Mouse (Mus musculus) granulocyte monocyte progenitor cell, adult 5-6 weeks (primary cell): ENCODE data around the gene Ak9. TPM values are rescaled to one million over a fixed set of nuclear protein-coding genes. Genes with fewer than 3 reads are reported as not detected.

ENCODE experiments used
- ATAC-seq: replicated peaks from 2 replicates; pipeline ENCODE4 v1.8.0; 2016; ENCODE audit warnings: mild to moderate bottlenecking, moderate TSS enrichment, inconsistent platforms; ENCODE audit not compliant: poor library complexity, severe bottlenecking
- total RNA-seq, 2 experiments: library from RNA; stranded (forward) in 1 of 2; stranded (reverse) in 1 of 2; fragments of 200-712, 200-1000 nt in 1 of 2; fragments of >200 nt in 1 of 2; fragmentation: Nextera tagmentation in 1 of 2; gene quantifications; 2 replicates each; pipeline ENCODE4 v1.2.3; 2014 to 2017

The Ak9 gene
- total RNA-seq, 2 experiments from 2014 or later, result not detected

DNA sequence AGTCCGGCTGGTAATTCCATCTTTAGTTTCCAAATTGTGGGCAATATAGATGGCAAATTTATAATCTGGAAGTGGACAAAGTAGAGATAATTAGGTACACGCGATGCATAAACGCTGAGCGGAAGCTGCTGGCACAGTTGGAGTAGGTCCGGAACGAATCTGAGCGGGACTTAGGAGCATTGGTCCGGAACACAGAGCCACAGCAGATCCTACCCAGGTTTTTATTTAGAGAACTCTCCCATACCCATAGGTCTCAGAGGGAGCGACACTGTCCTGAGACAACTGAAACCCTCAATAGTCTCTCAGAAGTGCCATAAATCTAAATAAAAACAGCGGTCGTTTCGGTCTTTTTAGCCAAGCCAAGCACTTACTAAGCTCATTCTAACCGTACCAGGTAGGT, 145.9 kb downstream of the Ak9 start:
- peak; percentile 36; the same call in 1 of the 2 replicates for ATAC-seq

- ATAC-seq, result peak; percentile 94
Observed at GRCm38 (mm10) chr10:41450137-41450670, 146.4 kb downstream of the Ak9 start, which contains the start of gene Zbtb24. TSS of gene Zbtb24 (plus strand) at chr10:41450383.

DNA sequence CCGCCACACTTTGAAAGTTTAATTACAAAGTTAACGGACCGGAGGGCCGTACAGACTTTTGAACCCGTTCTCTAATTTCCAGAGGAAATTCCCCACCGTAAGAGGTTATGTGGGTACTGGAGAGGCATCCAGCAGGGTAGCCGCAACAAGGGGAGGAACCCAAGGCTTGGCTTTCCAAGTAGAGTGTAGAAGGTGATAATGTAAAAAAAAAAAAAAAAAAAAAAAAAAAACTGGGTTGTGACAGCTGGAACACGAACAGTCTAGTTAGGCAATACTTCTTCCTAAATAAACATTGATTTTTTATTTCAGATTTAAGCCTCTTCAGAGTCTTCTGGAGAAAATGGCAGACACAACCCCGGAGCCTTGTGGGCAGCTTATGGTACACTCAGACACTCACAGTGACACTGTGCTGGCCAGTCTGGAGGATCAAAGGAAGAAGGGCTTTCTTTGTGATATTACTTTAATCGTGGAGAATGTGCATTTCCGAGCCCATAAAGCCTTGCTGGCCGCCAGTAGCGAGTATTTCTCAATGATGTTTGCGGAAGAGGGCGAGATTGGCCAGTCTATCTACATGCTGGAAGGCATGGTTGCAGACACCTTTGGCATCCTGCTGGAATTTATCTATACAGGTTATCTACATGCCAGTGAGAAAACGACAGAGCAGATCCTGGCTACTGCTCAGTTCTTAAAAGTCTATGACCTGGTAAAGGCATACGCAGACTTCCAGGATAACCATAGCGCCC, 147.2 kb downstream of the Ak9 start:
- ATAC-seq, result no peak

GRCm38 (mm10) chr10:41451656-41452055, 147.9 kb downstream of the Ak9 start:
- ATAC-seq, result no peak

DNA sequence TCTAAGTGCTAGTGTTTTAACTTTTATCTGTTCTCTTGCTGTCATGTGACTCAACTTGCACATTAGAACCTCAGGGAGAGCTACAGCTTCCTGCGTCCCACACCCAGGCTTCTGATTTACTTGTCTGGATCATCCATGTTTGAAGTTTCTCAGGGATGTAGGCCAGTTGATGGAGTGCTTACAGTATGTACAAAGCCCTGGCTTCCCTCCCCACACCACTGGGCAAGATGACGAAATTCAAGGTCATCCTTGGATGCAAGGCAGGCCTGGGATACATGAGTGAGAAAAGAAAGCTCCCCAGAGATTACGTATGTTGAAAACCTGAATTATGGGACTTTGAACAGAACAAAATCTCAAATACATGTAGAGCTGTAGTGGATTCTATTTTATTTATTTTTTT, 149.0 kb downstream of the Ak9 start:
- no peak for ATAC-seq

DNA sequence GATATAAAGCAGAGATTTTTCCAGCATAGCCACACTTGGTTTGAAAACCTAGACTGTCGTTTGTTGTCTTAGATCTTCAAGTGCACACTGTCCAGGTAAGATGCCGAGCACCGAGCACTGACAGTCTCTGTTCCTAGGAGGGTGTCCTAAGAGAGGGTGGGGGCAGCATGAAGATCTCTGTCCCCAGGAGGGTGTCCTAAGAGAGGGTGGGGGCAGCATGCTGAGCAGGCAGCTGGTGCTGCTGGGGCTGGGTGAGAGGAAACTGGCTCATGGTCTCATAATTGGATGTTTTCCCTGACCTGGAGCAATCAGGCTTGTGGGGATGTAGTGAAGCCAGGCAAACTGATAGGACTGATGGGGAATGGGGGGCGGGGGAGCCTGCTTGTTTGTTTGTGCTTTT, 156.2 kb downstream of the Ak9 start:
- no peak for ATAC-seq

DNA sequence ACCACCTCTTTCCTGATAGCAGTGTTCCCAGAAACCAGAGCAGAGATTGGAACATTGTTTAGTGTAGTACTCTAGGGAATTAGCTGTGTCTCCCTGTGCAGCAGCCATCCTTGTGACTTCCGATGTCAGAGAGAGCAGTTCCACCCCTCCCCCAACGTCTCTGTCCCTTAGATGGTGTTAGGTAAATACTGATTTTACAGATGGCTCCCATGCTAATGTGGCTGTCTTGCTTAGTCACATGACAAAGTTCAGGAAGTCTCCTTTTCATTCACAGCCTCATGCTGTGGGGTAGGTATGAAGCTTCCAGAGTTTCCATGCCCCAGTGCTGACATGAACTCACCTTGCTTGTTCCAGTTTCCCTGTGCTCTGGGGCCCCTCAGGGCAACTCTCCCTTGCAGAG, 156.7 kb downstream of the Ak9 start:
- no peak for ATAC-seq

GRCm38 (mm10) chr10:41461057-41461722, 157.4 kb downstream of the Ak9 start:
- ATAC-seq, result no peak

GRCm38 (mm10) chr10:41464401-41464955, 160.7 kb downstream of the Ak9 start:
- ATAC-seq, result no peak

DNA sequence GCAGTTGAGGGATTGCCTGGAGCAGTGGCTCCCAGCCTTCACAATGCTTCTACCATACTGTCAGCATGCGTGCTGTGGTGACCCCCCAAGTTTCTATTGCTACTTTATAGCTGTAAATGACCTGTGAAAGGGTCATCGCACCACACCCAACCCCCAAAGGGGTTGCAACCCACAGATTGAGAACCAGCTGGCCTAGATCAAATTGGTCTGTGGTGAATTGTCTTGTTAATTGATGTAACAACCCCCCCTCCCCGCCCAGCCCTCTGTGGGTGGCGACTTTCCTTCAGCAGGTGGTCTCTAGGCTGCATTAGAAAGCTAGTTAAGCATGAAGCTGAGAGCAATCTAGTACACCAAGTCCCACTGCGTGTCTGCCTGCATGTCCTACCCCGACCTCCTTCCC, 163.5 kb downstream of the Ak9 start:
- ATAC-seq, result no peak

- no peak for ATAC-seq
Observed at GRCm38 (mm10) chr10:41470693-41471092, 166.9 kb downstream of the Ak9 start.

GRCm38 (mm10) chr10:41472534-41472933, 168.8 kb downstream of the Ak9 start:
- ATAC-seq, result no peak

DNA sequence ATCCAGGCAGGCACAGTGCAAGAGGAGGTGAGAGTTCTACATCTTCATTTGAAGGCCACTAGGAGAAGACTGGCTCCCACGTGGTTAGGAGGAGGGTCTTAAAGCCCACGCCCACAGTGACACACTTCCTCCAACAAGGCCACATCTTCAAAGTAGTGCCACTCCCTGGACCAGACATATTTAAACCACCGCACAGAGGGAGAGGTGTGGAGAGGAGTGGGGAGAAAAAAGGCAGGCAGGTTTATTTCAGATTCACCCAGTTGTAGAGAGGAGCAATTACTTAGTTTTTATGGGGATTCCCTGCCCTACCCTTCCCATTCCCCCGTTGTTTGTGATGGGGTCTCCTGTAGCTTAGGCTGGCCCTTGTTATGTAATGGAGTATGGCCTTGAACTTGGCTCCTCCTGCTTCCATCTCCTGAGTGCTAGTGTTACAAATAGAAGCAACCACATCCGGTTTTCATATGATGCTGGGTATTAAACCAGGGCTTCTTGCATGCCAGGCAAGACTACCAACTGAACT, 169.2 kb downstream of the Ak9 start:
- ATAC-seq, result peak; percentile 25

DNA sequence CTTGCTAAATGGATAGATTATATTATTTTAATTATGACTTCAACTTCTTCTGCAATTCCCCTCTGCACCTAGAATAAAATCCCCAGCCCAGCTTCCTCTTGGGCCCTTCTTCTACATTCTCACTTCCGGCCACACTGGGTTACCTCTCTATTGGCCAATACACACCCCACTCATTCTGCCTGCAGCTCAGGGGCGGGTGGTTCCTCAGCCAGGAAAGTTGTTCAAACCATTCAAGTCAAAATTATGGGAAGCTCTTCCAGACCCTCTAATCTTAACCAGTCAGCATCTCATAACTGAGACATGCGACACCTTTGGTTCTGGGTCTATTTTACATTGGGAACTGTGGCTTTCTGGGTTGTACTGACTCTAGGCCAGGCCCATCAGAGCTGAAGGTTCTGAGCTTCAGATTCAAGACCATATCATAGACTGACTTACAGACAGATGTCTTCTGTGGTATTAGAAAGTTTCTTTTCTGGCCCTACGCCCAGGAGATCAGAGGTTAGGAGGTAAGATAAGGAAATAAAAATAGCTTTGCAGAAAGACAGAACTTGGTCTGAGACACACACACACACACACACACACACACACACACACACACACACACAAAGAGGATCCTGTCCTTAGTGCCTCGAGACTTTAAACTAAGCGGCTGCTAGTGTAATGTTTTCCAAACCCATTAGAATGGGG, 170.1 kb downstream of the Ak9 start:
- peak; percentile 56 for ATAC-seq

- ATAC-seq, result no peak
Observed at GRCm38 (mm10) chr10:41474981-41475391, 171.2 kb downstream of the Ak9 start.

DNA sequence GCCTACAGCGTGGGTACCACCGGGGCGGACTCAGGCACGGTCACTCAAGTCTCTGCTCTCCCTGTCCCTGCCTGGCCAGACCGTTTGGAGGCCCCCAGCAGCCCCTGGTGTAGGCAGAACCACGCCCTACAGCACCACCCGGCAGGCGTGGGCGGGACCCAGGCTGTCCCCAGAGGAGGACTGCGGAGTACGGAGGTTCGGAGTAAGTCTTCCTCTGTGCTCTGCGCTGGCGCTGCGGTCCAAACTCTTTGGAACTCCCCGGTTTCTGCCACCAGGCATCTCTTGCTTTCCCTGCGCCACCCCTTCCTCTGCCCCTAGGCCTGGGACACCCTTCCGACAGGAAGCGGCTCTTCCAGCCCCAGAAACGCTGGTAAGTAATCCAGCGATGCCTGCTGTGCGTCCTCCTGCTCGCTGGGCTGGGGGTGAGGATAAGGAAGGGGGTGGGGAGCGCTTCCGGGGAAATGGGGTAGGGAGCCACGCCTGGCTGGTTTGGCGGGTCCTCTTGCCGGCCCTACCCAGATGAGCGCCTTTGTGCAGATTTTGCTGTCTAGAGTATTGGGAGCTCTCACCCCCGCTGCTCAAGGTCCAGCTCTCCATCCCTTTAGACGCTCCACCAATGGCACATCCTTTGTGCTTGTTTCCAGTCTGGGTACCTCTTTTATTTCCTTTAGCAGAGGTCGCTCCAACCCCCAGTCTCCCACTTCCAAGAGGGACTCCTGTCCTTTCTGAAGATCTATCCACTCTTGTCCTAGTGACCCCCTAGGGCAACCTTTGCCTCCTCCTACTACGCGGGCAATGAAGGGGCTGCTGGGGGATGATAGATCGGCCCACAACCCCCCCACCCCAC, 172.6 kb downstream of the Ak9 start, which contains the start of gene Mical1:
Gene Mical1 (plus strand): TSS at position 144 of the 847 bp plus-strand sequence.
- peak; percentile 24 for ATAC-seq

DNA sequence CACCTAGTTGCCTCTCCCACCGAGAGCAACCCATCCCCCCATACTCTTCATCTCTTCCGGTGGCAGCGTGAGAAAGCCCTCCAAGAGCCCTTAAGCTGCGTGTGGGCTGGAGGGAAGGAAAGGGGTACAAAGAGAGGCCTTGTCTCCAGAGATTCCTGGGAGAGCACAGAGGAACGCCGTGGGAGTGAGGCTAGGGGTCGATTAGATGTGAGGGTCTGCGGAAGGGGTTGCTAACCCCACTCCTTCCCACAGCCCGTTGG, 173.2 kb downstream of the Ak9 start:
- ATAC-seq, result no peak

- peak; percentile 56 for ATAC-seq
Observed at GRCm38 (mm10) chr10:41477278-41478181, 173.8 kb downstream of the Ak9 start.

GRCm38 (mm10) chr10:41479961-41480360, 176.2 kb downstream of the Ak9 start:
- ATAC-seq, result no peak
